Mouse (Mus musculus) intestine, embryonic 16.5 days (tissue): ENCODE data around the gene Itpkb. TPM values are rescaled to one million over a fixed set of nuclear protein-coding genes. Genes with fewer than 3 reads are reported as not detected.

ENCODE experiments used
- ATAC-seq: fragments of 200-750 bp; cut with Nextera tagmentation; 2 replicates; pipeline ENCODE4 v1.8.0; 2017; ENCODE audit warnings: moderate TSS enrichment, moderate library complexity
- H3K27ac ChIP-seq: fragments of 300-500 bp; sonication (generic); 2 replicates; pipeline ENCODE4 v1.5.1; 2014; ENCODE audit warnings: mild to moderate bottlenecking, low read length
- H3K27me3 ChIP-seq: fragments of 300-500 bp; sonication (generic); replicated peaks from 2 replicates; pipeline ENCODE4 v1.6.1; 2014; ENCODE audit warnings: low read length, control low read depth, mixed read lengths; ENCODE audit not compliant: control insufficient read depth, insufficient read depth
- H3K36me3 ChIP-seq: fragments of 300-500 bp; sonication (generic); 2 replicates; pipeline ENCODE4 v1.6.1; 2014; ENCODE audit warnings: low read length, control low read depth; ENCODE audit not compliant: control insufficient read depth, insufficient read depth
- H3K4me1 ChIP-seq: fragments of 300-500 bp; sonication (generic); 2 replicates; pipeline ENCODE4 v1.6.1; 2014; ENCODE audit warnings: low read length, control low read depth, mixed read lengths; ENCODE audit not compliant: control insufficient read depth, insufficient read depth
- H3K4me2 ChIP-seq: fragments of 300-500 bp; sonication (generic); 2 replicates; pipeline ENCODE4 v1.6.1; 2014; ENCODE audit warnings: low read depth, low read length, control low read depth
- H3K4me3 ChIP-seq: fragments of 300-500 bp; sonication (generic); 2 replicates; pipeline ENCODE4 v1.5.1; 2014; ENCODE audit warnings: mild to moderate bottlenecking, low read length
- H3K9ac ChIP-seq: fragments of 300-500 bp; sonication (generic); 2 replicates; pipeline ENCODE4 v1.6.1; 2014; ENCODE audit warnings: low read depth, low read length
- H3K9me3 ChIP-seq: fragments of 300-500 bp; sonication (generic); 2 replicates; pipeline ENCODE4 v1.6.1; 2016; ENCODE audit warnings: low read length, control low read depth; ENCODE audit not compliant: control insufficient read depth
- WGBS: fragments of 180-500 bp; shearing (Covaris S2); extraction: QIAGEN DNeasy Blood & Tissue Kit; methylation state at CpG from one replicate; pipeline ENCODE4 v1.1.7; 2014; 5-methylcytosine and 5-hydroxymethylcytosine counted together
- polyA plus RNA-seq: library from polyadenylated mRNA; unstranded; fragments of >200 nt; fragmentation: Nextera tagmentation; extraction: Ambion mirVana; gene quantifications from 2 replicates; pipeline ENCODE4 v1.2.1, GENCODE M21; 2015

Gene Itpkb
- polyA plus RNA-seq, 1 experiment from 2014 or later: 5.1 TPM

DNA sequence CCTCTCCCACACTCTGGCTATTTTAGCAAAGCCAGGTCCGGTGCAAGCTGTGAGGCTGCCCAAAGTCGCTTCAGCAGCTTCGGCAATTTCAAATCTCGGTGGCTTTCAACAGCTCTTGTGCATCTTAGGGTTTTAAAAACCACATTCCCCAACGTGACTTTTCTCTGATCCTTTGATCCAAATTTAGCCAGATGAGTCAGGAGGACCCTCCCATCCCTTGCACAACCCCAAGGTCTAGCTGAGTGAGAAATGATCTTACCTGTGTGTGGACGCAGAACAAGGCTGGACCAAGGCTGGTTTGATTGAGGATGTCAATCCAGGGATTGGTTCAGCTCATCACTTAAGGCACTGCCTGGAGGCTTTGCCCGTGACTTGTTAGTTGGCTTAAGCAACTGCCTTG, 80.0 kb downstream of the Itpkb start:
- WGBS: 72% methylated on average over 7 of the region's 7 CpGs
- no peak for ATAC-seq
- no peak overlapping the region for H3K4me2 ChIP-seq
- H3K4me3 ChIP-seq: no peak overlapping the region
- no peak overlapping the region for H3K27ac ChIP-seq
- peaks cover 33% of the 10 kb centered on the region for H3K4me1 ChIP-seq
- H3K9me3 ChIP-seq: no peaks in the 10 kb centered on the region
- no peak overlapping the region for H3K9ac ChIP-seq
- H3K27me3 ChIP-seq: no peaks in the 10 kb centered on the region
- H3K36me3 ChIP-seq: no peaks in the 10 kb centered on the region

DNA sequence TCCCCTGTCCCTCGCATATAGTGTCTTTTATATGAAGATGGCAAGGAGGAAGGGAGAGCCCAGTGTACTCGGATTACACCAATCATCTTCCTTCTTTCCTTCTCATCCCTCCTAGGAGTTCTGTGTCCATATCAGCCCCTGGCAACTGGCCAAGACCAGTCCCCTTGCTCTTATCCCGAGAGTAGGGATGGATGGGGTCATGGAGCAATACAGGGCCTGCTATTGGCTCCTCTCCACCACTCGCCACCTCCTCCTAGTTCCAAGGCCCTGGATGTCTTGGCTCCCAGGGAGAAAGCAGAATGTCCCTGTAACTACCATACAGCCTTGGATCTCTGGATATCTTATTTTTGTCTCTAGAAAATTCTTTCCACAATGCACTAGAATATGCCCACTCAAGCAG, 84.8 kb downstream of the Itpkb start:
- Histone ChIP-seq H3K36me3 (peaks cover 6% of the 10 kb centered on the region; the same call in 1 of the 2 replicates), H3K9ac (no peak overlapping the region), H3K27me3 (no peaks in the 10 kb centered on the region), H3K4me1 (no peaks in the 10 kb centered on the region), H3K9me3 (no peaks in the 10 kb centered on the region), H3K27ac (no peak overlapping the region), H3K4me2 (no peak overlapping the region), H3K4me3 (no peak overlapping the region)
- no peak for ATAC-seq
- 59% methylated on average over 4 of the region's 4 CpGs for WGBS

DNA sequence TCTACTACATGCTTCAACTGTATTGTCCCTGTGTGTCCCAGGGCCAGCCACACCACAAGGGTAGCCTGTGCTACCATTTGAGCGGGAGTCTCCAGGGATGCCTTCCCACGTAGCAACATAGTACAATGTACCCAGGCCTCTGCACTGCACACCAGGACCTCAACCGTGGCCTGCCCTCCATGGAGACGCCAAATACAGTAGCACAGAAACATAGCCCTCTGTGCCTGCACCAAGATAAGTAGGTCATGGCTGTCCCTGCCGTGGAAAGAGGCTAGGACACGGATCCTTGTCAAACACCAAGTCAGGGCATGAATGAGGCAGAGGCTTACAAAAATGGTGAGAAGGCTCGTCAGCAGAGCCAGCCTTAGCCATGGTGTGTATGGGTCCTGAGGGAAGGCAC, 85.6 kb downstream of the Itpkb start:
- Histone ChIP-seq H3K4me3 (no peak overlapping the region), H3K4me2 (no peak overlapping the region), H3K9me3 (no peaks in the 10 kb centered on the region), H3K27ac (no peak overlapping the region), H3K36me3 (peaks cover 6% of the 10 kb centered on the region; the same call in 1 of the 2 replicates), H3K27me3 (no peaks in the 10 kb centered on the region), H3K4me1 (no peaks in the 10 kb centered on the region), H3K9ac (no peak overlapping the region)
- ATAC-seq: no peak
- 89% methylated on average over 7 of the region's 7 CpGs for WGBS

DNA sequence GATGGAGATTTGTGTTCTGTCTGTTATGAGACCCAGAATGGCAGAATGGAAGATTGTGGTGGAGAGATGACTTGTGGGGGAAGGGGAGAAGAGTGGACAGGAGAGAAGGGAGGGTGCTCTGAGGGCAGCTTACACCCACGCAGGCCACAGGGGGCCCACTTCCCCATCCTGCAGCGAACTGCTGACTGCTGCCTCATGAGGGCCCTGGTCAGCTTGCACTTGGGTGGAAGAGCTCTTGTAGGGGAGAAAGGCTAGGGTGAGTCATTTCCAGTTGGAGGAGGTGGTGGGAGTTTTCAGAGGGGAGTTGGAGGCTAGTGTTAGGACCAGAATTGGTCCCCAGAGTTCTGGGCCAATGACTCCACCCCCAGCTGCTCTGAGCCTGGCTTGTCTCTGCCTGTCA, 86.8 kb downstream of the Itpkb start:
- H3K27ac ChIP-seq: no peak overlapping the region
- no peak for ATAC-seq
- H3K4me1 ChIP-seq: peaks cover 4% of the 10 kb centered on the region
- H3K4me2 ChIP-seq: no peak overlapping the region
- H3K9ac ChIP-seq: no peak overlapping the region
- peaks cover 6% of the 10 kb centered on the region; the same call in 1 of the 2 replicates for H3K36me3 ChIP-seq
- no peak overlapping the region for H3K4me3 ChIP-seq
- H3K27me3 ChIP-seq: no peaks in the 10 kb centered on the region
- whole genome bisulfite sequencing: 51% methylated on average over 2 of the region's 2 CpGs
- H3K9me3 ChIP-seq: no peaks in the 10 kb centered on the region

DNA sequence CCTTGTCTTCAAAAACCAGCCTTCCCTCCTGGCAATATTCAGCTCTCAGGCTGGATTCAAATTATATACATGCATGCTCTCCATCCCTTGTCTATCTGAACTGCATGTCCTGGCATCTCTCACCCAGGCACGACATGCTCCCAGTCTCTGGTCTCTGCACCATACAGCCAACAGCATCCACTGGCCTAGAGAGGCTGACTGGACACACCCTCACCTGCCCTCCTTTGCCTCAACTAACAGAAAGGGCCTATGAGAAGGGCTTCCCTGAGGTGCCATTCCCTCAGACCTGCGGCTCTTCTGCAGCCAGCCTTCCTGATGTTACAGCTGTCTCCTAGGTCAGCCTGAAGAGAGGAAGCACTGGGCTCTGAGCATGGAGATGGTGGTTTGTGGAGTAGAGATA, 88.8 kb downstream of the Itpkb start:
- no peaks in the 10 kb centered on the region for H3K9me3 ChIP-seq
- no peak overlapping the region for H3K9ac ChIP-seq
- peaks cover 13% of the 10 kb centered on the region for H3K4me1 ChIP-seq
- no peak for ATAC-seq
- no peak overlapping the region for H3K27ac ChIP-seq
- H3K36me3 ChIP-seq: peaks cover 6% of the 10 kb centered on the region; the same call in 1 of the 2 replicates
- H3K4me3 ChIP-seq: no peak overlapping the region
- no peak overlapping the region for H3K4me2 ChIP-seq
- no peaks in the 10 kb centered on the region for H3K27me3 ChIP-seq
- 84% methylated on average over 2 of the region's 2 CpGs for WGBS

DNA sequence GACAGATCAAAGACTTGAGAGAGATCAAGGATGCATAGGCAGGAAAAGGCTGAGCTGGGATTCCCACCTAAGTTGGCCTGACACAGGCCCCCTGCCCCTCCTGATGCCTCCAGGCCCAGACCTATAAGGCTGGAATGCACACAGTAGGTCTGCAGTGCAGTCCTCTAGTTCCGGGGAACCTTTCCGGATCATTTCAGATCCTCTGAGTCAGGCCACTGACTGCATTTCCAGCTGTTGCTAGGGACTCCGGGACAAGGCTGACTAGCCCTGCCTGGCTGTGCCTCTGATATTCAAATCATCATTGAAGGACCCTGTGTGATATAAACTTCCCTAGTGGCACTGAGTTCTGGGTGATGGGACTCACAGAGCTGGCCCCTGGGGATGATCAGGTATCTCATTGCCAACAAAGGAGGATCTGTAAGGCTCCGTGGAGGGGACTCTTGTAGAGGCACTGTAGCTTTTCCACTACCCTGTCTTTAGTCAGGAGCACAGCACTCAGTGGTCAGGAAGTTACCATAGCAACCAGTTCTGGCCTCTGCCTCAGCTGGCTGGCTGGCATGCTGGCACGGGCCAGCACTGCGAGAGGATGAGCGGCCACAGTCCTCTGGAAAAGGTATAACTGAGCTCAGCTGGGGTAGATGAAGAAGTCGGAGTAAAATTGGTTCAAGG, 90.3 kb downstream of the Itpkb start:
- Histone ChIP-seq H3K27me3 (no peaks in the 10 kb centered on the region), H3K4me1 (peaks cover 13% of the 10 kb centered on the region), H3K4me3 (no peak overlapping the region), H3K4me2 (no peak overlapping the region), H3K9ac (no peak overlapping the region), H3K27ac (no peak overlapping the region), H3K36me3 (peaks cover 6% of the 10 kb centered on the region; the same call in 1 of the 2 replicates), H3K9me3 (no peaks in the 10 kb centered on the region)
- 65% methylated on average over 8 of the region's 8 CpGs for WGBS
- no peak for ATAC-seq

DNA sequence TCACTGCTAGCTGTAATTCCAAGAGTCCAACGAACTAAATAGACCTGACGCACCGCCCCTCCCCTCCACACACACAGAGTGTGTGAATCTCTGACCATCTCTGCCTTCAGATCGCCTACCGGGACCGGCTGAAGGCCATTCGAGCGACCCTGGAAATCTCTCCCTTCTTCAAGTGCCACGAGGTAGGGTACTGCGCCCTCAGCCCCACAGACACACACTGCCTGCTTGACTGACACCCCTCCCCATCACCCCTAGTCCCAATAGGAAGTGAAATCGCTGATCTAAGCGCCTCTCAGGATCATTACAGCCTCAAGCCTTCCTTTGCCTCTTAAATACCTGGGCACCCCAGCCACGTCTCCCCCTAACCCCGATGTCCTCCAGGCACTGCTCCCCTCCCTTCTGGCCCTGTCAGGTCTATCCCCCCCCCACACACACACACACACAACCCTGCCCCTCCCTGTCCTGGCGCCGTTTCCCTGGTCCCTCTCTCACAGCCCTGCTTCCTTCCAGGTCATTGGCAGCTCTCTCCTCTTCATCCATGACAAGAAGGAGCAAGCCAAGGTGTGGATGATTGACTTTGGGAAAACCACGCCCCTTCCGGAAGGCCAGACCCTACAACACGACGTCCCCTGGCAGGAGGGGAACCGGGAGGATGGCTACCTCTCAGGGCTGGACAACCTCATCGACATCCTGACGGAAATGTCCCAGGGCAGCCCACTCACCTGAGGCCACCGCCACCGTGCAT, 91.1 kb downstream of the Itpkb start:
- Histone ChIP-seq H3K9ac (no peak overlapping the region), H3K9me3 (no peaks in the 10 kb centered on the region), H3K27me3 (no peaks in the 10 kb centered on the region), H3K36me3 (peaks cover 2% of the 10 kb centered on the region; the same call in 1 of the 2 replicates), H3K4me1 (peaks cover 13% of the 10 kb centered on the region), H3K27ac (0 out of 2 replicates have a peak overlapping the region, but pooled peaks have one; percentile 38), H3K4me3 (no peak overlapping the region), H3K4me2 (no peak overlapping the region)
- no peak for ATAC-seq
- WGBS: 62% methylated on average over 25 of the region's 25 CpGs

DNA sequence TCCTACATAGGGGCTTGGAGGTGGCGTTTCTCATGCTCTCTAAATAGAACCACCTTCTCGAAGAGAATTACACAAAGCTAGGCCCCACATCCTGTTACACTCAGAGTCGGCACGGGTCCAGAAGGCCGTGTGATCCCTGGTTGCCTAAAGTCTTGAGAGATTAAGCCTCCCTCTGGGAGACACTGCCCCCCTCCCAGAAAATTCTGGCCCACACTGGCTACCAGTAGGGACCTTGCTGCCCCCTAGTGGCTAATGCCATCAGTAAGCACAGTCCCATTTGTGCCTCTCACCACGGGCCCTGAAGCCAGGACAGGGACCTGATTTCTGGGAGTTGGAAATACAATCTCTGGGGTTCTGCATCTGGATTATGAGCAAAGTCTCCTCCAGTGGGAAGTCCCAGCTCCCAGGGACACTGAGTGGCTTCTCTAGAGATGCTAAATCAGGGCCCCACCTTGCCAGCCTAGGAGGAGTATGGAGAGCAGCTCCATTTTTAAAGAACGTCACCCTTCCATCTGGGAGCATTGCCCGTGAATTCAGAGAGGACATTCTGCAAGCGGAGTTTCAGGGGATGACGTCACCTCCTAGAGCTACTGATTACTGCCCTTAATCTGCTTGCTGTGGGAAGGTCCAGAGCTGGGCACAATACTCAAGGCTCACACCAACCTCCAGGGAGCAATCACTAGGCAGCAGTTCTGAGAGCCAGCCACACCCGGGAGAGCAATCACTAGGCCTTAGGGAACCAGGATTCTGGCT, 92.0 kb downstream of the Itpkb start:
- 27% methylated on average over 11 of the region's 11 CpGs for WGBS
- Histone ChIP-seq H3K4me2 (no peak overlapping the region), H3K9ac (no peak overlapping the region), H3K27ac (0 out of 2 replicates have a peak overlapping the region, but pooled peaks have one; percentile 21), H3K4me3 (no peak overlapping the region), H3K27me3 (no peaks in the 10 kb centered on the region), H3K9me3 (no peaks in the 10 kb centered on the region), H3K36me3 (no peaks in the 10 kb centered on the region), H3K4me1 (peaks cover 13% of the 10 kb centered on the region)
- peak; percentile 66 for ATAC-seq

DNA sequence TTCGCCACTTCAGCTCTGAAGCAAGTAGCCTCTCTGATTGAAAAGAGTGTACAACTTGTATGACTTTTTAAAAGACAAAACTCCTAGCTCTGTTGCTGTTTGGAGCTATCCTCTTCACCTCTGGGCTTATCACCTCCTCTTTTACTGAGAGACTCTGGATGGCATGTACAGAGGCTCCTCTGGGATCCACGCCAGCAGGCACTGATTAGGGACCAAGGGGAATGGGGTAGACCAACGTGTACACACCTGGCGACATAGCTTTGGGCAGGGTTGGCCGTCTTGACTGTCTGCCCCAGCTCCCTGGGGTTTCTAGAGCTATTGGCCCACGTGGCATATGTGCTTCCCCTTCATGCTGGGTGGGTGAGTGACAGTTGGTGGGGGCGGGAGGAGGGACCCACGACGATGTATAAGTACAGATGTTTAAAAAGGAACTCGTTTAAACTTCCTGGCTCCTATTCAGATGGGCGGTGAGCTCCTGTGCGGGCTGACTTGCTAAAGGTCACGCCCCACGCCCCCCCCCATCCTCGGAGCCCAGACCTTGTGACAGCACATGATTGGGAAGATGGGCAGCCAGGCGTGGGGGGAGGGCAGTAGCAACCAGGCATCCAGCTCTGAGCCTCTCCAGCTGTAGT, 92.8 kb downstream of the Itpkb start:
- no peaks in the 10 kb centered on the region for H3K27me3 ChIP-seq
- H3K4me1 ChIP-seq: peaks cover 20% of the 10 kb centered on the region
- ATAC-seq: no peak
- no peaks in the 10 kb centered on the region for H3K9me3 ChIP-seq
- no peak overlapping the region for H3K4me3 ChIP-seq
- no peaks in the 10 kb centered on the region for H3K36me3 ChIP-seq
- 48% methylated on average over 16 of the region's 16 CpGs for WGBS
- H3K27ac ChIP-seq: 0 out of 2 replicates have a peak overlapping the region, but pooled peaks have one; percentile 21
- no peak overlapping the region for H3K4me2 ChIP-seq
- H3K9ac ChIP-seq: no peak overlapping the region
